Mouse (Mus musculus): ENCODE results near the gene Blcap. TPM values are rescaled to one million over a fixed set of nuclear protein-coding genes. Genes with fewer than 3 reads are reported as not detected.

The Blcap gene
- polyA plus RNA-seq, 1 experiment from 2014 or later = 36.5 TPM

- Histone ChIP-seq H3K4me1 (ENCODE audit: control insufficient read depth, insufficient read depth, low read length) (peaks cover 13% of the 10 kb centered on the region; the same call in 1 of the 2 replicates), H3K9me3 (replicated peaks; ENCODE audit: control insufficient read depth, low read length) (peaks cover 12% of the 10 kb centered on the region)
Measured at GRCm38 (mm10) chr2:157564723-157565122, 6.4 kb downstream of the Blcap start.

GRCm38 (mm10) chr2:157563031-157563430 is 8.0 kb downstream of the Blcap start:
- no peak for ATAC-seq (replicated peaks; ENCODE audit: insufficient number of reproducible peaks, low FRiP score, low TSS enrichment)

More at GRCm38 (mm10) chr2:157564723-157565122, 6.4 kb downstream of the Blcap start:
- H3K4me3 ChIP-seq (ENCODE audit: low read depth, low read length) = no peak overlapping the region; the same call in 1 of the 2 replicates
- no peak overlapping the region for H3K27ac ChIP-seq (ENCODE audit: low read depth, low read length)
- no peak for ATAC-seq (replicated peaks; ENCODE audit: insufficient number of reproducible peaks, low FRiP score, low TSS enrichment)
- H3K36me3 ChIP-seq (ENCODE audit: control insufficient read depth, insufficient read depth, low read length) = peaks cover 14% of the 10 kb centered on the region
- no peaks in the 10 kb centered on the region for H3K27me3 ChIP-seq (ENCODE audit: control insufficient read depth, insufficient read depth, low read length)
- peak overlapping the region; percentile 76 for H3K4me2 ChIP-seq
- WGBS (ENCODE audit: insufficient replicate concordance) = 71% methylated on average over 4 of the region's 4 CpGs
- H3K9ac ChIP-seq (ENCODE audit: low read depth, low read length) = 0 out of 2 replicates have a peak overlapping the region, but pooled peaks have one; percentile 0

GRCm38 (mm10) chr2:157561165-157561836 is 9.8 kb downstream of the Blcap start:
- Histone ChIP-seq H3K9me3 (replicated peaks; ENCODE audit: control insufficient read depth, low read length) (peaks cover 22% of the 10 kb centered on the region), H3K36me3 (ENCODE audit: control insufficient read depth, insufficient read depth, low read length) (peaks cover 32% of the 10 kb centered on the region), H3K4me1 (ENCODE audit: control insufficient read depth, insufficient read depth, low read length) (peaks cover 13% of the 10 kb centered on the region; the same call in 1 of the 2 replicates), H3K4me2 (peak overlapping the region; percentile 72), H3K4me3 (ENCODE audit: low read depth, low read length) (peak overlapping the region; percentile 49), H3K27me3 (ENCODE audit: control insufficient read depth, insufficient read depth, low read length) (no peaks in the 10 kb centered on the region), H3K9ac (ENCODE audit: low read depth, low read length) (peak overlapping the region; percentile 43; the same call in 1 of the 2 replicates), H3K27ac (ENCODE audit: low read depth, low read length) (no peak overlapping the region)
- 46% methylated on average over 27 of the region's 27 CpGs for WGBS (ENCODE audit: insufficient replicate concordance)
- ATAC-seq (replicated peaks; ENCODE audit: insufficient number of reproducible peaks, low FRiP score, low TSS enrichment) = peak; percentile 71

More at GRCm38 (mm10) chr2:157563031-157563430, 8.0 kb downstream of the Blcap start:
- Histone ChIP-seq H3K4me1 (ENCODE audit: control insufficient read depth, insufficient read depth, low read length) (peaks cover 16% of the 10 kb centered on the region; the same call in 1 of the 2 replicates), H3K9me3 (replicated peaks; ENCODE audit: control insufficient read depth, low read length) (peaks cover 22% of the 10 kb centered on the region), H3K36me3 (ENCODE audit: control insufficient read depth, insufficient read depth, low read length) (peaks cover 22% of the 10 kb centered on the region), H3K4me3 (ENCODE audit: low read depth, low read length) (no peak overlapping the region), H3K9ac (ENCODE audit: low read depth, low read length) (no peak overlapping the region), H3K4me2 (no peak overlapping the region), H3K27ac (ENCODE audit: low read depth, low read length) (no peak overlapping the region), H3K27me3 (ENCODE audit: control insufficient read depth, insufficient read depth, low read length) (no peaks in the 10 kb centered on the region)
- WGBS (ENCODE audit: insufficient replicate concordance) = 48% methylated on average over 2 of the region's 2 CpGs

GRCm38 (mm10) chr2:157560302-157560701 is 10.8 kb downstream of the Blcap start:
- Histone ChIP-seq H3K4me2 (peak overlapping the region; percentile 72), H3K9ac (ENCODE audit: low read depth, low read length) (peak overlapping the region; percentile 71), H3K36me3 (ENCODE audit: control insufficient read depth, insufficient read depth, low read length) (peaks cover 32% of the 10 kb centered on the region), H3K27me3 (ENCODE audit: control insufficient read depth, insufficient read depth, low read length) (no peaks in the 10 kb centered on the region), H3K4me1 (ENCODE audit: control insufficient read depth, insufficient read depth, low read length) (peaks cover 18% of the 10 kb centered on the region), H3K4me3 (ENCODE audit: low read depth, low read length) (peak overlapping the region; percentile 49), H3K27ac (ENCODE audit: low read depth, low read length) (no peak overlapping the region), H3K9me3 (replicated peaks; ENCODE audit: control insufficient read depth, low read length) (peaks cover 22% of the 10 kb centered on the region)
- 51% methylated on average over 33 of the region's 33 CpGs for WGBS (ENCODE audit: insufficient replicate concordance)
- no peak for ATAC-seq (replicated peaks; ENCODE audit: insufficient number of reproducible peaks, low FRiP score, low TSS enrichment)

GRCm38 (mm10) chr2:157559858-157560257 is 11.2 kb downstream of the Blcap start, which contains the start of gene Nnat:
Nnat (plus strand) TSS chr2:157560078.
- Histone ChIP-seq H3K36me3 (ENCODE audit: control insufficient read depth, insufficient read depth, low read length) (peaks cover 32% of the 10 kb centered on the region), H3K9me3 (replicated peaks; ENCODE audit: control insufficient read depth, low read length) (peaks cover 22% of the 10 kb centered on the region)

GRCm38 (mm10) chr2:157559440-157559839 is 11.6 kb downstream of the Blcap start:
- H3K27me3 ChIP-seq (ENCODE audit: control insufficient read depth, insufficient read depth, low read length) = no peaks in the 10 kb centered on the region
- H3K9me3 ChIP-seq (replicated peaks; ENCODE audit: control insufficient read depth, low read length) = peaks cover 22% of the 10 kb centered on the region
- peak overlapping the region; percentile 72 for H3K4me2 ChIP-seq
- 52% methylated on average over 19 of the region's 19 CpGs for WGBS (ENCODE audit: insufficient replicate concordance)
- no peak overlapping the region for H3K9ac ChIP-seq (ENCODE audit: low read depth, low read length)
- H3K4me3 ChIP-seq (ENCODE audit: low read depth, low read length) = peak overlapping the region; percentile 49
- peaks cover 32% of the 10 kb centered on the region for H3K36me3 ChIP-seq (ENCODE audit: control insufficient read depth, insufficient read depth, low read length)
- H3K27ac ChIP-seq (ENCODE audit: low read depth, low read length) = no peak overlapping the region
- peaks cover 19% of the 10 kb centered on the region for H3K4me1 ChIP-seq (ENCODE audit: control insufficient read depth, insufficient read depth, low read length)
- ATAC-seq (replicated peaks; ENCODE audit: insufficient number of reproducible peaks, low FRiP score, low TSS enrichment) = no peak

More at GRCm38 (mm10) chr2:157559858-157560257, 11.2 kb downstream of the Blcap start, which contains the start of gene Nnat:
- peak within 1 kb of the TSS; percentile 49 for H3K4me3 ChIP-seq (ENCODE audit: low read depth, low read length)
- peaks cover 18% of the 10 kb centered on the region for H3K4me1 ChIP-seq (ENCODE audit: control insufficient read depth, insufficient read depth, low read length)
- 59% methylated on average over 27 of the region's 27 CpGs for WGBS (ENCODE audit: insufficient replicate concordance)
- H3K4me2 ChIP-seq = peak within 1 kb of the TSS; percentile 72
- no peaks in the 10 kb centered on the region for H3K27me3 ChIP-seq (ENCODE audit: control insufficient read depth, insufficient read depth, low read length)
- ATAC-seq (replicated peaks; ENCODE audit: insufficient number of reproducible peaks, low FRiP score, low TSS enrichment) = peak; percentile 55; the same call in 1 of the 2 replicates
- no peak within 1 kb of the TSS for H3K27ac ChIP-seq (ENCODE audit: low read depth, low read length)
- peak within 1 kb of the TSS; percentile 71 for H3K9ac ChIP-seq (ENCODE audit: low read depth, low read length)

- Histone ChIP-seq H3K9ac (ENCODE audit: low read depth, low read length) (no peak overlapping the region), H3K27ac (ENCODE audit: low read depth, low read length) (no peak overlapping the region), H3K9me3 (replicated peaks; ENCODE audit: control insufficient read depth, low read length) (peaks cover 22% of the 10 kb centered on the region), H3K4me1 (ENCODE audit: control insufficient read depth, insufficient read depth, low read length) (peaks cover 28% of the 10 kb centered on the region), H3K4me3 (ENCODE audit: low read depth, low read length) (no peak overlapping the region), H3K4me2 (no peak overlapping the region), H3K27me3 (ENCODE audit: control insufficient read depth, insufficient read depth, low read length) (no peaks in the 10 kb centered on the region), H3K36me3 (ENCODE audit: control insufficient read depth, insufficient read depth, low read length) (peaks cover 32% of the 10 kb centered on the region)
- no peak for ATAC-seq (replicated peaks; ENCODE audit: insufficient number of reproducible peaks, low FRiP score, low TSS enrichment)
- 59% methylated on average over 6 of the region's 6 CpGs for WGBS (ENCODE audit: insufficient replicate concordance)
Measured at GRCm38 (mm10) chr2:157558520-157558919, 12.6 kb downstream of the Blcap start.

GRCm38 (mm10) chr2:157558051-157558450 is 13.0 kb downstream of the Blcap start:
- Histone ChIP-seq H3K27ac (ENCODE audit: low read depth, low read length) (no peak overlapping the region), H3K4me1 (ENCODE audit: control insufficient read depth, insufficient read depth, low read length) (peaks cover 30% of the 10 kb centered on the region), H3K27me3 (ENCODE audit: control insufficient read depth, insufficient read depth, low read length) (no peaks in the 10 kb centered on the region), H3K4me2 (no peak overlapping the region), H3K36me3 (ENCODE audit: control insufficient read depth, insufficient read depth, low read length) (peaks cover 32% of the 10 kb centered on the region), H3K9ac (ENCODE audit: low read depth, low read length) (no peak overlapping the region), H3K4me3 (ENCODE audit: low read depth, low read length) (no peak overlapping the region), H3K9me3 (replicated peaks; ENCODE audit: control insufficient read depth, low read length) (peaks cover 22% of the 10 kb centered on the region)
- ATAC-seq (replicated peaks; ENCODE audit: insufficient number of reproducible peaks, low FRiP score, low TSS enrichment) = no peak
- 73% methylated on average over 9 of the region's 9 CpGs for WGBS (ENCODE audit: insufficient replicate concordance)
